11 mouse cellular contexts compared by ENCODE assay signal in genomic region chr5:53490697-53491099, GRCm38 (mm10). TPM values are rescaled to one million over a fixed set of nuclear protein-coding genes. Genes with fewer than 3 reads are reported as not detected.
A peak's percentile ranks its signal among the peaks of the same experiment; 100 is the strongest.
DNase-seq lines count a peak whose midpoint lies in the region; ATAC-seq and TF ChIP-seq lines count a peak whose summit lies in the region.
"Had no signal": no experiment of that assay in that cellular context is flagged by ENCODE, and none has a peak within 500 bp of the region (broad histone marks: within the 10 kb centered on the region; RNA-seq: fewer than 3 reads in every experiment).

No protein-coding gene starts in this region.

- peak overlapping the region; percentile 67 for H3K27ac ChIP-seq in gastrocnemius, adult 2 months
- H3K27ac ChIP-seq in forebrain, embryonic 14.5 days (ENCODE audit: low read depth, low read length): no peak overlapping the region
- H3K27ac ChIP-seq: hindbrain, embryonic 12.5 days; lung, embryonic 15.5 days had no signal

- TF ChIP-seq CTCF in gastrocnemius, adult 2 months (IDR thresholded peaks at IDR 0.05): no peak
- no peak for TF ChIP-seq CTCF in G1E (IDR thresholded peaks at IDR 0.05; ENCODE audit: low read depth, low read length)

- no peaks in the 10 kb centered on the region for H3K9me3 ChIP-seq in G1E (replicated peaks)
- no peaks in the 10 kb centered on the region for H3K9me3 ChIP-seq in forebrain, embryonic 14.5 days (replicated peaks; ENCODE audit: control insufficient read depth, low read length)
- H3K9me3 ChIP-seq: hindbrain, embryonic 12.5 days; lung, embryonic 15.5 days had no signal

- H3K27me3 ChIP-seq in G1E (ENCODE audit: insufficient read depth, low read length): 0 out of 2 replicates have a peak, but pooled peaks cover 2% of the 10 kb centered on the region
- H3K27me3 ChIP-seq in forebrain, embryonic 14.5 days (replicated peaks; ENCODE audit: control insufficient read depth, insufficient read depth, low read length): no peaks in the 10 kb centered on the region
- H3K27me3 ChIP-seq: hindbrain, embryonic 12.5 days; lung, embryonic 15.5 days had no signal

- no peaks in the 10 kb centered on the region for H3K36me3 ChIP-seq in G1E (replicated peaks)
- no peaks in the 10 kb centered on the region for H3K36me3 ChIP-seq in forebrain, embryonic 14.5 days (ENCODE audit: control insufficient read depth, insufficient read depth, low read length)
- H3K36me3 ChIP-seq: hindbrain, embryonic 12.5 days; lung, embryonic 15.5 days had no signal

- intact Hi-C loops in gastrocnemius, adult 2 months (cut with DNase I): loop anchor here (2.0 to 5.0 kb wide), 2 partner anchors 18 to 97 kb away; no protein-coding TSS in a partner anchor
- intact Hi-C loops in left cerebral cortex, postnatal 36 days (cut with DNase I): no loop called here

- no peak overlapping the region for H3K4me3 ChIP-seq in gastrocnemius, adult 2 months
- no peak overlapping the region for H3K4me3 ChIP-seq in G1E (ENCODE audit: low read depth, low read length)
- H3K4me3 ChIP-seq in forebrain, embryonic 14.5 days (ENCODE audit: low read depth, low read length): no peak overlapping the region
- H3K4me3 ChIP-seq: hindbrain, embryonic 12.5 days; lung, embryonic 15.5 days had no signal

- no peak overlapping the region for H3K9ac ChIP-seq in forebrain, embryonic 14.5 days (ENCODE audit: low read length)
- H3K9ac ChIP-seq: hindbrain, embryonic 12.5 days; lung, embryonic 15.5 days had no signal

- no peak overlapping the region for H3K4me2 ChIP-seq in forebrain, embryonic 14.5 days (ENCODE audit: low read length)
- H3K4me2 ChIP-seq: hindbrain, embryonic 12.5 days; lung, embryonic 15.5 days had no signal

- 0 out of 2 replicates have a peak, but pooled peaks have one; percentile 34 for ATAC-seq in G1E (ENCODE audit: extremely low read depth, insufficient number of reproducible peaks, low FRiP score, poor library complexity, severe bottlenecking)
- ATAC-seq in frontal cortex, adult (ENCODE audit: low TSS enrichment): no peak
- ATAC-seq in forebrain, embryonic 14.5 days: no peak

- H3K4me1 ChIP-seq in G1E (ENCODE audit: insufficient read depth, low read depth, low read length): no peaks in the 10 kb centered on the region
- no peaks in the 10 kb centered on the region for H3K4me1 ChIP-seq in forebrain, embryonic 14.5 days (ENCODE audit: control insufficient read depth, insufficient read depth, low read length)
- H3K4me1 ChIP-seq: hindbrain, embryonic 12.5 days had no signal

- peak; percentile 62 for DNase-seq in gastrocnemius, adult 2 months
- no peak for DNase-seq in gastrocnemius, postnatal 10 days
- no peak for DNase-seq in G1E (ENCODE audit: low spot score)
- DNase-seq in c-Kit-positive CD71-negative TER-119-negative erythroid progenitor cells, embryonic 14.5 days (ENCODE audit: low read depth): peak; percentile 30
- peak; percentile 65 for DNase-seq in naive thymus-derived CD4-positive, alpha-beta T cell, adult 2 months (ENCODE audit: low read depth)
- DNase-seq in left cerebral cortex, postnatal 36 days (ENCODE audit: low spot score in 2 of 2): no peak
- DNase-seq in forebrain, embryonic 14.5 days (ENCODE audit: low spot score): no peak
- DNase-seq: cerebellum, adult 11-12 months had no signal

- WGBS in forebrain, embryonic 14.5 days: 88% methylated on average over 5 of the region's 5 CpGs

RNA-seq across cellular contexts. Expression of gene Rbpj, which starts 24.7 kb away (rescaled TPM):
- 10 to 100 TPM; 20.9 to 21.7 TPM for total RNA-seq in gastrocnemius, adult 2 months (2021)
- total RNA-seq in gastrocnemius, postnatal 10 days (2021): 10 to 100 TPM; 32.2 to 45.3 TPM
- total RNA-seq in G1E (2014; fragmentation: Nextera tagmentation): 33.5 and 42.8 TPM in 2 replicates
- total RNA-seq in G1E (2017): 14.4 and 17.2 TPM in 2 replicates
- polyA plus RNA-seq in G1E (2012): 4.5 and 5.5 TPM in 2 replicates
- 10 to 100 TPM; 24.3 to 27.0 TPM for total RNA-seq in left cerebral cortex, postnatal 36 days (2021)
- polyA plus RNA-seq in forebrain, embryonic 14.5 days (2014; fragmentation: Nextera tagmentation; extraction: Ambion mirVana): 49.4 and 51.2 TPM in 2 replicates

Comparison
In these comparisons a context has a peak if more than half of its experiments do, and no peak if none do; other contexts are left out.
1. DNase-seq: peak in gastrocnemius, adult 2 months (single experiment), c-Kit-positive CD71-negative TER-119-negative erythroid progenitor cells, embryonic 14.5 days (single experiment) and naive thymus-derived CD4-positive, alpha-beta T cell, adult 2 months (single experiment); none in gastrocnemius, postnatal 10 days (single experiment), G1E (single experiment), left cerebral cortex, postnatal 36 days (0 of 2) and forebrain, embryonic 14.5 days (single experiment).